Mouse (Mus musculus) adrenal gland, postnatal 4 days (tissue): ENCODE measurements around the gene Git1. TPM values are rescaled to one million over a fixed set of nuclear protein-coding genes. Genes with fewer than 3 reads are reported as not detected.

Experiments
- DNase-seq, 2 experiments: peaks; one replicate each; pipeline ENCODE4 v3.0.0; 2021 to 2022; ENCODE audit warnings: low spot score in 2 of 2, mixed read lengths in 2 of 2
- total RNA-seq, 2 experiments: library from RNA; stranded (reverse); gene quantifications; 2 replicates each; pipeline ENCODE4 v1.2.3; 2021

Git1 gene
- total RNA-seq, 2 experiments from 2014 or later, result 79.8 to 87.9 TPM

GRCm38 (mm10) chr11:77476895-77477294, 16.5 kb upstream of the Git1 start:
- DNase-seq, result no peak

- DNase-seq, result no peak
These were observed 10.3 kb upstream of the Git1 start for GRCm38 (mm10) chr11:77483043-77483442.

DNA sequence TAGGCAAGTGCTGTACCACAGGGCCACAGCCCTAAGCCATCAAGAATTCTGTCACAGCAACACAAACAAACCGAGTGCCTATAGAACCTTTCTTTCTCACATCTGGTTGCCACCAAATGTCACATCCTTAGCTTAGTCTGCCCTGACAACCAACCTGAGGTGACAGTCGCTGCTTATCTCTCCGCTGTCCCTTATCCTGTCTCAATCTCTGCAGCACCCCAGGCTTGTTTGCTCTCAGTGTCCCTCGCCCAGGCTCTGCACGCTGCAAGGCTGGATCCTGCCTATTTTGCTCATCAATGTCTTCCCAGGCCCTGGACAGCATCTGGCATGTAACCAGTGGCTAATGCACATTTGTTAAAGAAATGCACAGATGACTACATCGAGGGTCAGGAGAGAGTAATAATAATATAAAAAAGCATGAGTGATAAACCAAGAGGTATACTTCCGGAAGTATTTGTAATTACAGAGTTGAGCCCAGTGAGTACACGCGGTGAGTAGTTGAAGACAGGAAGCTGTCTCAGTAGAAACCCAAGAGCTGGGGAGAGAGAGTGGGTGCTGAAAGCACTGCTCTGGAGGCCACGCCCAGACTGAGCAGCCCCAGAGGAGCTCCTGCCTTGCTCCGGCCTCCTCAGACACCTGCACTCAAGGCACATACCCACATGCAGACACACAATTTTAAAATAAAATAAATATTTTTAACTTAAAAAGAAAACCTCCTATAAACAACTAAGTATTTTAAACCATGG, 9.7 kb upstream of the Git1 start:
- DNase-seq, result no peak

- DNase-seq, result no peak
These were observed 8.1 kb upstream of the Git1 start for GRCm38 (mm10) chr11:77485229-77485628.

GRCm38 (mm10) chr11:77486798-77487197, 6.6 kb upstream of the Git1 start:
- no peak for DNase-seq

GRCm38 (mm10) chr11:77488771-77489581, 4.4 kb upstream of the Git1 start:
- no peak for DNase-seq

DNA sequence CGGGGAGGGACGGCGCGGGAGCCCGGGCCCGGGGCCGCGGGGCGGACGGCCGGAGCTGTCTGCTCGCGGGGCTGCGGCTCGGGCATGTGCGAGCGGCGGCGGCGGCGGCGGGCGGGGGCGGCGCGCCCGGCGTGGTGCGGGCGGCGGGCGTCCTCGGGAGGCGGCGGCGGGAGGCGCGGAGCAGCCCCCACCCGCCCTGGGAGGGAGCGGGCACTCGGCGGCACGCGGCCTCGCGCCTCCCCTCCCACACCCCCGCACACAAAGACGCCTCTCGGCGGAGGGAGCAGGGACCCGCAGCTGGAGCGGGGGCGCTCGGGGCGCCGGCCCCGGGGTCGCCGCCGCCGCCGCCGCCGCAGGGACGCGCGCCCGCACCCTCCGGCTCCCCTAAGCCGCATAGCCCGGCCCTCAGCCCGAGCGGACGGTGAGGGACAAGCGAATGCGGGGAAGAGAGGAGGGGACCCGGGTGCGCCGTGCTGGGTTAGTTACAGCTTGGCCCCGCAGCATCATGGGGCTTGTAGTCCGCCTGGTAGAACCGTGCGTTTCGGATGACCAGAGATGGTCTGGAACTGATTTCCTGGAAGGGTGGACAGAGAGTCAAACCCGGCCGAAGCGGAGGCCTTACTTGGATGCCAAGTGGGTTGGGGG, 3.6 kb upstream of the Git1 start, which contains the start of gene Ankrd13b:
Ankrd13b (minus strand) TSS at position 88 of the 645 bp plus-strand sequence.
- DNase-seq, result no peak

GRCm38 (mm10) chr11:77490451-77490850, 2.9 kb upstream of the Git1 start:
- no peak for DNase-seq

DNA sequence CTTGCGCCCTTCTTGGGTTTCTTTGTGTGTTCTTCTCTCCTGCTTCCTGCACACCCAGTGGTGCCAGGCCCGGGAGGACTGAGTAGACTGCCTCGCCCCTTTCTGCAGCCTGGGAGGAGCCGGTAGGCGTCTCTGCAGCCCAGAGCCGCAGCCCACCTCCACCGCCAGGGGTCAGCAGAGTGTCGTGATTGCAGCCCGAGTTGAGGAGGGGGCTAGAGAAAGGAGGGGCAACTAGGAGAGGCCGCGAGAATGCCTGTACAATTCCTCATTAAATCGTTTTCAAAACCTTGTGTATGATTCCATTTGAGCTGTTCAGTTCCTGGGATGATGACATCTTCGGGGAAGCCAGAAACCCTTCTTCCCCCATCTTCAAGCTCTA, 2.2 kb upstream of the Git1 start:
- DNase-seq, result peak; percentile 78 to 80

DNA sequence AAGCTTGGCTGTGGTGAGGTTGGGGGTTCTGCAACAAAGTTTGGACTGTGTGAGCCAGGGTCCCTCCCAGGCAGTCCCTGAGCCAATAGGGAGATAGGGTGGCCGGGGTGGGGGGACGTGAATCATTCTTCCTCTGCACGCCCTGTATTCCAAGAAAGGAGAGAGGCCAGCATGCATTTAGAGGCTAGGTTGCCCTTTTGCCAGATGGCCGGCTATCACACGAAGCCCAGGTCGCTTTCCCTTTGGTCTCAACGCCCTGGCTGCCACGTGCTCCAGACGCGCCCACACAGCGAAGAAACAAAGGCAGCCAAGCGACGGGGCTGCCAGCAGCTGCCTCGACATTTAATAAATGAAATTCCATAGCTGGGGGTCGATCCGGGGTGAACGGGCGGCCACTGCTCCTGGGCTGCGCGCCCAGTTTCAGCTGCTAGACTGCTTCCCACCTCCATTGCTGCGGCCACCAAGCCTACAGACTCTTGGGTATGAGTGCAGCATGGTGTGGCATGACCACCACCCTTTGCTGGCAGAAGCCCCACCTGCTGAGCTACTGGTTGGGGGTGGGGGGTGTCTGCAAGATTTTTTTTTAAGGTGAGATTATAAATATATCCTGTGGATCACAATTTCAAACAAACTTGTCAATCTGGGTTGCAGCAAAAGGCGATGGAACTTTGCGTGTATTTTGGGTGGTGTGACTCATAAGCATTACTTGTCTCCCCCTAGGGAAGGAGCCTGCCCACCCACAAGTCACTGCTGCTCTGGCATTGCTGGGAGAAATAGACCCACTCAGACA, 1.7 kb upstream of the Git1 start:
- DNase-seq, result no peak

GRCm38 (mm10) chr11:77492311-77492871, 971 bp upstream of the Git1 start:
- no peak for DNase-seq

DNA sequence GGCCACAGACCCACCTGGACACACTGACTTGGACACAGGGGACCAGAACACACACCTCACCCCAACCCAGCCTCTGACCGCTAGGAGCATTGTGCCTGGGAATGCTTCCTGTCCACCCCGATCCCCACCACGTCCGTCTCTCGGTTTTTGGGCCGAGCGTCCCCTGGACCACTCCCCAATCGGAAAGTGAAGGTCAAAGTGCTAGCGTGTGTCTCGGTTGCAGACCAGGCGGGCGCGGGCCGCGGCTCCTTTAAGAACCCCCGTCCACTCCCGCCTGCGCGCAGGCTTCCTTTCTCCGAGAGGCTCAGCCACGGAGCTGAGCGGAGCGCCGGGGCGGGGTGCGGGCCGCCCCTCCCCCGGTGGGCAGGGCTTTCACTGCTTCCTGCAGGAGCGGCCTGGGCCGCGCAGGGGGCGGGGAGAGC, 440 bp upstream of the Git1 start:
- peak; percentile 76 to 88 for DNase-seq

DNA sequence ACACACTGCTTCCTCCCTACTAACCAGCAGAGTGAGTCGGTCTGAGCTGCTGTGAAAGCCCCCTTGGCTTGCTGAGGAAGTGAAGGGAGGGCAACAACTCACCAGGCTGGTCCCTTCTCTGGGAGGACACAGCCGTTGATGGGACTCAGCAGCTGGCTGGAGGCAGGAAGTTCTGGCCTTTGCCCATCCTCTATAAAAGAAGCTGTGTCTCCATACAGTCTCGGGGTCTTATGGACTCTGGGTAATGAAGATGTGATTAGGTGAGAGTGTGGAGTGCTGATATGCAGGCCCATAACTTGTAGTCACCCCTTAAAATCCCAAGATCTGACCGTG, 948 bp downstream of the Git1 start:
- DNase-seq, result no peak

DNA sequence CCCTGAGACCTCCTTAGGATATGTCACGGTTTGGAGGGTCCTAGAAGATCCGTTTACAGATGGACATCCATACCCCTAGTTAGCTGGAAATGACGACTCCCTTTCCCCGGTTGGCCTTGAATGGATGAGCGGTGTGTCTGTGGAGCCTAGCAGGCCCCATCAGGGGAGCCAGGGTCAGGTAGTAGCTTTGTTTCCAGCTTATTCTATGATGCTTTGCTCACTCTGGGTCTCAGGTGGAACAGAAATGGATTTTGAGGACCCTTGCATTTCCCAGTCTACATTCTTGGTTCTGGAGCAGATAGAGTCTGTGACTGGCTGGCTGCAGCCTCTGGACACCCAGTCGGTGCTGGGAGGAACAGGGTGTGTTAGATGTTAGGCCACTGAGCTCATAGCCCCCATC, 1.4 kb downstream of the Git1 start:
- DNase-seq, result no peak

DNA sequence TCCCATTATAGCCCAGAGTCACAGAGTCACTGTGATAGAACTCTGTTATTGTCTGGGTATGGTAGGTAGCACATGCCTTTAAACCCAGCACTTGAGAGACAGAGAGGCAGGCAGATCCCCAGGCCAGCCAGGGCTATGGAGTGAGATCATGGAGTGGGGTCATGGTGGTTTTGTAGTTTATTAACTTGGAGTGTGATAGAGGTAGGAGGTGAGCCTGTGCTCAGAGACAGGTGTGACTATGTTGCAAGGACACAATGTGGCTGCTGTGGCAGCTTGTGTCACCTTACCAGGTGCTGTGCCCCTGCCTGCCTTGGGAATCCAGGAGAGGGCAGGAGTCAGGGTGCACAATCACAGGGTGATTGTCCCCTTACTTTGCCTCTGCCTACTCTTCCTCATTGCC, 2.1 kb downstream of the Git1 start:
- no peak for DNase-seq

GRCm38 (mm10) chr11:77497341-77497756, 4.0 kb downstream of the Git1 start:
- no peak for DNase-seq

DNA sequence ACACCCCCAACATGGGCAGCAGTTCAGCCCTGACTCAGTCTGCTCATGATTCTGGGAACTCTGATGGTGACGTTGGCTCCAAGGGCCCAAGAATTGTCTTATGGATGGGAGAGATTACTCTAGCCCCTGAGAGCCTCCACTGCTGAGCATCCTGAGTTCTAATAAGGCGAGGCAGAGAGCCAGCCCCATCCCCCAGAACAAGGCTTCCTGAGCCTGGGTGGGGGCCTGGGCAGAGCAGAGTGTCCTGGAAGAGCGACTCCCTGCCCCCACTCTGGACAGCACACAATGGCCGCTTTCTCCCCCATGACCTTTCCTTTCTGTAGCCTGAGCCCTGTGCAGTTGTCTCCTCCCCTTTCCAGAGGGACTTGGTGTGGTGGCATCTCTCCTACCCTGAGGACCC, 4.5 kb downstream of the Git1 start:
- no peak for DNase-seq

GRCm38 (mm10) chr11:77498261-77499139, 5.1 kb downstream of the Git1 start:
- DNase-seq, result no peak

DNA sequence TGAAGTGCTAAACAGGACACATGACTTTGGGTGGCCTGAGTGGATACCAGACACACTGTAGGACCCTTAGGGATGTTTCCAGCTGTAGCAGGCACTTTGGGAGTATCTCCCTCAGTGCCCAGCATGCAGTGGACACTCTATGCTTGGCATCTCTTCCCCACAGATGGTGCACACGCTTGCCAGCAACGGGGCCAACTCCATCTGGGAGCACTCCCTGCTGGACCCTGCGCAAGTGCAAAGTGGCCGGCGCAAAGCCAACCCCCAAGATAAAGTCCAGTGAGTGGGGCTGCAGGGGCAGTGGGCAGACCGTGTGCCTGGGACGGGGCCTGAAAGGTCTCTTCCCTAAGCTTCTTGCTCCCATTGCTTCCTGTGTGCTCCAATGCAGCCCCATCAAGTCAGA, 6.0 kb downstream of the Git1 start:
- no peak for DNase-seq
